In genomic region chr5:21351678-21352077, GRCm38 (mm10) we compare ENCODE assay signal across 27 mouse cellular contexts.
"Had no signal": no experiment of that assay in that cellular context is flagged by ENCODE, and none has a peak within 500 bp of the region (broad histone marks: within the 10 kb centered on the region; RNA-seq: fewer than 3 reads in every experiment).

No protein-coding gene starts in this region.

- ATAC-seq: forebrain, embryonic 13.5 days; forebrain, embryonic 14.5 days; forebrain, embryonic 15.5 days; forebrain, embryonic 16.5 days; forebrain, postnatal 0 days had no signal

- DNase-seq: cerebellum, adult 8-10 months; cerebellum, adult 9-10 months; cerebellum, adult 9-11 months; cerebellum, postnatal 10 days; cerebellum, postnatal 14 days; cerebellum, postnatal 25 days; cerebellum, postnatal 36 days; embryo, embryonic 11 days; forebrain, postnatal 0 days; gastrocnemius, postnatal 10 days; gastrocnemius, postnatal 14 days; gastrocnemius, postnatal 25 days; gastrocnemius, postnatal 36 days; heart, adult 11 months; heart, adult 18-20 months; heart, adult 2 months had no signal

- H3K27ac ChIP-seq: embryonic facial prominence, embryonic 10.5 days; embryonic facial prominence, embryonic 12.5 days; embryonic facial prominence, embryonic 13.5 days; embryonic facial prominence, embryonic 15.5 days; forebrain, embryonic 10.5 days; forebrain, embryonic 12.5 days; forebrain, embryonic 13.5 days; forebrain, embryonic 15.5 days; heart, adult 2 months had no signal

- H3K4me3 ChIP-seq: embryonic facial prominence, embryonic 10.5 days; embryonic facial prominence, embryonic 12.5 days; embryonic facial prominence, embryonic 13.5 days; embryonic facial prominence, embryonic 15.5 days; erythroblast, embryonic 14.5 days; forebrain, embryonic 10.5 days; forebrain, embryonic 12.5 days; forebrain, embryonic 13.5 days; forebrain, embryonic 15.5 days; heart, adult 2 months had no signal
